Mouse (Mus musculus): ENCODE measurements around the gene Pdc.
"Not testable (repeated sequence)": the region's sequence is repeated elsewhere in the genome, so short reads cannot be mapped to it uniquely, and the experiment has no call there.

Pdc gene

DNA sequence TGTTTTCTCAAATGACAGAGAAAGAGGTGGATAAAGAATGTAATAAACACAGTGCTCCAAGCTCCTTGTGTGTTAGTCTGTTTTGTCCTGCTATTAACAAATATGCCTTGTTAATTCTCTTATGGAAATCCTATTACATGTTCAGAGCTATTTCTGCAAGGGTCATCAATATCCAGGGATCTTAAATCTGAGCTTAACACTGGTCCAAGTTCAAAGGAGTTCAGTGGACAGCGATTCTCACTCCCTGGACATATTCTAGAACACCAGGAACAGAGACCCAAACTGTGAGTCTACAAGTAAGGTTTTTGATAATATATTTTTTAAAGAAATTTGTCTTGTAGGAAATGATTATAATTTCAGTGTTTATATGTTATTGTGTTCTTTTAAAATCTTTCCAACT is at the start of gene Pdc:
Gene Pdc, plus strand, starts transcription at position 213 of the 400 bp plus-strand sequence.
- CTCF ChIA-PET, result no interaction called here

DNA sequence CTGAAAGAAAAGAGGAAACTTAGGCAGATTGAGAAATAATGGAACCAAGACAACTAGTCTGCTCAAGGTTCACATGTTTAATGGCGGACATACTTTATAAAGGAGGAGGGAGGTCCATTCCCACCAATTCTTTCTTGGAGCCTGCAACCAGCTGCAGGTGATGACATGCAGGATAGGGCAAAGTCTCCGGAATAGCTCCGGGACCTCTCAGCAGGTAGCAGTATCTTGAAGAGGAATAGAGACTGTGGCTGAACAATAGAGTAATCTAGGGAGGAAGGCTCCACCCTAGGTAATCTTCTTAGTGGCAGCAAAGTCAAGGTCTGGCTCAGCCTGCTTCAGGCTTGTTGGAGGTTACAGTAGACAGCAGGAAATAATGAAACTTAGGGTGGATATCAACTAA is 25.2 kb upstream of the Pdc start:
- CTCF ChIA-PET, result not testable (repeated sequence)

DNA sequence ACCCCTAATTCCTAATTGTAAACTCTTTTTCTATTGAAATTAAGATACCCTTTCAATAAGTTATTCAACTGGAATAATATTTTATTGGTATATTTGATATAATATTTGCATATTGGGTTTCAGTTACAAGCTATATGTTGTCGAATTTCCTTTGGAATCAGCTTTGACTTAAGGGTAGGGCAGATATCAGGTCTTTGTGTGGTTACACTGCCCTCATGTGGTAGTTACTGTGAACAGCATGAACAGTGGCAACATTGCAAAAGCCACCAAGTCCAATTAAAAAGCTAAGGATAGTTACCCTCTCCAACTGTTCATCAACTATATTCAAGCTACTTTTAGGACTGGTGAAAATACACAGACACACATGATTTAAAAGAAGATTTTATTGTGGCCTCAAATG is 11.6 kb upstream of the Pdc start:
- CTCF ChIA-PET, result interaction anchor here (0.6 to 0.7 kb wide), 2 partner anchors 450 to 909 kb away, joined by 3 to 4 read pairs; no protein-coding TSS in a partner anchor

DNA sequence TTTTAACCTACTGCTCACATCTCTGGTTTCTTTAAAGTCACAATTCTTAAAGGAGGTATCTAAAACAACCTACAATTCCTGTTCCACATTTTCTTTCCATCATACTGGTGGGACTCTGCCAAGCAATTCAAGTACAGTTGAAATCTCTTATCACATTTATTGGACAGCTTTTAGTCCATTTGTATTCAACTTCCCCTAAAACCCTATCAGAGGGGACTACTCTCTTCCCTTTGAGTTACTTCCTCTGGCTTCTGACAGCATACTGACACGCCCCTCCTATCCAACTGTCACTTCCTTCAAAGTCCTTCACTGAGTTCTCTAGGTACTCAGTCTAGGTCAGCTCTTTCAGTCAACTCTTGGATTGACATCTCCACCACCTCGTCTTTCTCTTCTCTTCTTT is 15.9 kb downstream of the Pdc start:
- CTCF ChIA-PET, result no interaction called here

DNA sequence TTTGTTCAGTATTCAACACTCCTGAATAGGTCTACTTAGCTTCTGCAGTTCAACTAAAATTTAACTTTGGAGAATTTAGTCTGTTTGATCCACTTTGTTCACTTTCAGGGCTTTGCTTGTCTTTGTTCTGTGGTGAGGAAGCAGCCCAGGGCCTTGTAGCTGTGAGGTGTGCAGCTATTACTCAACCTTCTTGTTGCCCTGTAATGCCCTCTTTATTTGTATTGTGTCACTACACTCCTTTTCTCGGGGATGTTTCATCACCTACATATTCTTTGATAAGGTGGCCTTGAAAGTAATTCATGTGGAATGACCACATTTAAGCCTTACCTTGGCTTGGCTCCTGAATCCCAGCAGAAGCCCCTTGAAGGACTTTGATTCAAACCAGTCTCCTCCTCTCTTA is 41.6 kb downstream of the Pdc start:
- CTCF ChIA-PET, result no interaction called here

DNA sequence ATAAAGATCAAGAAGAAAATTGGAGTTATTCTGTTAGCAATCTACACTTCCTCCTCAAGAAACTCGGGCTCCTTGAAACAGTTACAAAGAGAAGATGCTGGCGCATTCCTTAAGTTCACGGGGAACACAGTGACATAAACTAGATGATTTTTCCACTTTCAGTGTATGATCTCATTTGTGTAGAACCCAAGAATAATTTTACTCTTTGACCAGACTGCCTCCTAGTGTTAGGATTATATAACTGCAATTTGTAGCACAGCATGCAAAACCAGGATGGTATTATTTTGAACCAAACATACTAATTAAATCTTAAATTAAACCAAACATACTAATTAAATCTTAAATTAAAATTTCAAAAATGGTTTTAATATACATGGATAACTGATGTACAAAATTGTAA is 53.7 kb downstream of the Pdc start:
- CTCF ChIA-PET, result no interaction called here

DNA sequence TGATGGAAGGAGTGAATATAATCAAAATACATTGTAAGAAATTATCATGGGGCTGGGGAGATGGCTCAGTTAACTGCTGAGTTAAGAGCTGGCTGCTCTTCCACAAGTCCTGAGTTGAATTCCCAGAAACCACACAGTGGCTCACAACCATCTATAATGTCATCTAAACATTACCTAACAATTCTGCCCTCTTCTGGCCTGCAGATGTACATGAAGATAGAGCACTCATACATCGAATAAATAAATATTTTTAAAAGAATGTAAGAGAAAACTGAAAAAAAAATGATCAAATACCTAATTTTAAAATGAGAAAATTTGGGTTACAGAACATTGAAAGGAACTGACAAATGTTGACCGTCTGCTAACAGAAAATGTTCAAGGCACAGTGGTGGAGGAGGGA is 55.0 kb downstream of the Pdc start:
- CTCF ChIA-PET, result no interaction called here
